Mouse (Mus musculus): ENCODE results near the gene Pms2. TPM values are rescaled to one million over a fixed set of nuclear protein-coding genes. Genes with fewer than 3 reads are reported as not detected.

The Pms2 gene
- 21.1 and 21.5 TPM in 2 replicates for polyA plus RNA-seq (2015; fragmentation: Nextera tagmentation; extraction: Ambion mirVana)

DNA sequence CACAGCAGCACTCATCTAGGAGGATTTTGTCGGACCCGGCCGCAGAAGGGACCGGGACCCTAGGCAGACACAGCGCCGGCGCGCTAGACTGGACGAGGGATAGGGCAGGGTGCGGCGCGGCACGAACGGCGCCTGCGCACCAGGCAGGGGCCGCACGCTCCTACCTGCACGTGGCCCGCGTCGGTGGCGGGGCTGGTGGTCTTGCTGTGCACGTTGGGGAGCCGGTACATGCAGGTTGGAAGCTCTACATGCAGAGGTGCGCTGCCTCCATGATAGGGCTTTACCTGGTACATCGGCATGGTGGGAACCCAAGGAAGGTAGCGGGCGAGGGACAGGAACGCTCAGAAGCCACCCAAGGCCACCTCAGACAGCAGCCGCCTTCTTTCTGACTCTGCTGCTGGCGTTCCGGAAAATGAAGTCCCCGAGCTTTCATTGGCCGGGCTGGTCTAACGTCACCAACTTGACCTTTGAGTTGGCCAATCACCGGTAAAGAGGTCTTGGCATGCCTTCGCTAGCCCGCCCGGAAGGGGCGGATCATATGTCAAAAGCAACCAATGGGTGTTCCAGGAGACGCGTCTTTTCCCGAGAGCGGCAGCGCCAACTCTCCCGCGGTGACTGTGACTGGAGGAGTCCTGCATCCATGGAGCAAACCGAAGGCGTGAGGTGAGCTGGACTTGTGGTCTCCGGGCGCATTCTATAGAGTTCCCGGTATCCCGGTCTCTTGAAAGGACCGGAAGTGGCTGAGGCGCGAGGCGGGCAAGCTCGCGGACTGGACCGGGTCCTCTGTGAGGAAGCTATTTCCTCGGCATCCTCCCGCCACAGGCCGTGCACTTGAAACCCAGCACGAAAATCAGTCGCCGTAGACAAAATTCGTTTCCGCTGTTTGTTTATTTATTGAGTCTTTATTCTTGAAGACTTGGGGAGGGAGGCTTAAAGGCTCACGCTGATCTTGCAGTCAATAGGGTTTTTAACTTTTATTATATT, at the start of gene Pms2, which contains the start of gene Aimp2:
Gene Pms2 (plus strand): TSS at position 548 of the 984 bp plus-strand sequence.
Gene Aimp2 (minus strand): TSS at position 431 of the 984 bp plus-strand sequence.
- Histone ChIP-seq H3K9me3 (no peaks in the 10 kb centered on the region), H3K36me3 (peaks cover 5% of the 10 kb centered on the region), H3K27me3 (replicated peaks) (no peaks in the 10 kb centered on the region), H3K4me2 (replicated peaks) (peak within 1 kb of the TSS; percentile 66), H3K4me1 (replicated peaks) (peaks cover 15% of the 10 kb centered on the region), H3K4me3 (replicated peaks) (peak within 1 kb of the TSS; percentile 67), H3K27ac (peak within 1 kb of the TSS; percentile 92), H3K9ac (peak within 1 kb of the TSS; percentile 54)
- under 1% methylated on average over 70 of the region's 70 CpGs for WGBS
- ATAC-seq: peak; percentile 99

DNA sequence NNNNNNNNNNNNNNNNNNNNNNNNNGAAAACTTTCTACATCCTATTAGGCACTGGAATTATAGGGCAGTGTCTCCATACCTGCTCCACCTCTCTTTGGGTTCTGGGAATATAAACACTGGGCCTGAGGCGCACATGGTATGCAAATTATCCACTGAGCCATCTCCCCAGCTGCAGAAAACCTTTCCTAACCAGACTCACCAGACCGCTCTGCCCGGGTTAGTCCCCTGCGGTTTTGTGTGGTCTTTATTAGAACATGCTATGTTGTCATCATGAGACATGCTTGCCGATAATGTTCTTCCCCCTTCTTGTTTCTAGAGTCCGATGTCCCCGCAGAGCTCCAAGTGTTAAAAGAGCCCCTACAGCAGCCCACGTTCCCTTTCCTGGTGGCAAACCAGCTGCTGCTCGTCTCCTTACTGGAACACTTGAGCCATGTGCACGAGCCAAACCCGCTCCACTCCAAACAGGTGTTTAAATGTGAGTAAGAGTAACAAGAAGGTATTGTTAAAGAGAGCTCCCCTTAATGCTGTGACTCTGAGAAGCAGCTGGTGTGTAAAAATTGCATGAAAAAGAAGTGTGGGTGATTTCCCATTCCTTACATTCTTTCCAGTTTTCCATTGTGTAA, 38.1 kb upstream of the Pms2 start:
- Histone ChIP-seq H3K27ac (no peak overlapping the region), H3K36me3 (peaks cover 8% of the 10 kb centered on the region), H3K9me3 (no peaks in the 10 kb centered on the region), H3K27me3 (replicated peaks) (no peaks in the 10 kb centered on the region), H3K4me2 (replicated peaks) (no peak overlapping the region), H3K4me3 (replicated peaks) (no peak overlapping the region), H3K4me1 (replicated peaks) (no peaks in the 10 kb centered on the region), H3K9ac (no peak overlapping the region)
- 87% methylated on average over 11 of the region's 11 CpGs for WGBS
- ATAC-seq: no peak

DNA sequence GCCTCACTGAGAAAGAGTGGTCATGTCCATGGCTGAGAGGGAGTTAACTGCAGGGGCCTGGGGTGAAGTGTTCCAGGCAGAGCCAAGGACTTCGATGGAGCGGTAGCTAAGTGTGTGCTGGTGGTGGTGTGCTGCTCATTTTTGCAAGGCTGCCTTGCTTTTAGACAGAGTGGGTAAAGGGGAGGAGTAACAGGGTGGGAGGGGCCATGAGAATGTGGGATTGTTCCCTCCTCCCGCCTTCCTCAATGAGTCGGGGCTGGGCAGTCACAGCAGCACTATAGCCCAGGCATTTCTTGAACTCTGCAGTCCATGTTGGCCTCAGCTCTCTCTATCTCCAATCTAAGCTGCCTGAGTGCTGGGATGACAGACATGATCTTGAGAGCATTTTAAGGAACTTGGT, 35.2 kb upstream of the Pms2 start:
- Histone ChIP-seq H3K4me2 (replicated peaks) (no peak overlapping the region), H3K4me3 (replicated peaks) (no peak overlapping the region), H3K27me3 (replicated peaks) (no peaks in the 10 kb centered on the region), H3K36me3 (peaks cover 14% of the 10 kb centered on the region), H3K4me1 (replicated peaks) (no peaks in the 10 kb centered on the region), H3K27ac (no peak overlapping the region), H3K9ac (no peak overlapping the region), H3K9me3 (no peaks in the 10 kb centered on the region)
- 72% methylated on average over 4 of the region's 4 CpGs for WGBS
- peak; percentile 17; the same call in 1 of the 2 replicates for ATAC-seq

DNA sequence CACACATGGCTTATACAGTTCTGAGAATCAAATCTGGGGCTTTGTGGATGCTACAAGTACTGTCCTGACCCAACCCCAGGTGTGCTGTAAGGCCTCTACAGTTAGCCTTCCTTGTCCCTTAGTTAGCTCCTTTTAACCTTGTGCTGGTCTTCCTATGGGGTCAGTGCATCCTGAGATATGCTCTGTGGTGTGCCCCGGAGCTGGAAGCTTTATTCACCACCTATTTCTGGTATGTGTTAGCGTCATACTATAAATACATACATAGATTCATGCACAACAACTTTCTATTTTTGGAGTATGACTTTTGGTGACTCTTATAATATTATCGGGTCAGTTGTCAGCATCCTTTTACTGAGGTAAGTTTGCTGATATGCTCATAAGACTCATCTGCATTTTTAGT, 24.5 kb upstream of the Pms2 start:
- no peak for ATAC-seq
- no peaks in the 10 kb centered on the region for H3K27me3 ChIP-seq (replicated peaks)
- 93% methylated on average over 3 of the region's 3 CpGs for WGBS
- H3K36me3 ChIP-seq: peaks cover 35% of the 10 kb centered on the region
- H3K4me2 ChIP-seq (replicated peaks): no peak overlapping the region
- no peaks in the 10 kb centered on the region for H3K4me1 ChIP-seq (replicated peaks)
- H3K9me3 ChIP-seq: no peaks in the 10 kb centered on the region
- H3K27ac ChIP-seq: no peak overlapping the region
- H3K4me3 ChIP-seq (replicated peaks): no peak overlapping the region
- H3K9ac ChIP-seq: no peak overlapping the region

DNA sequence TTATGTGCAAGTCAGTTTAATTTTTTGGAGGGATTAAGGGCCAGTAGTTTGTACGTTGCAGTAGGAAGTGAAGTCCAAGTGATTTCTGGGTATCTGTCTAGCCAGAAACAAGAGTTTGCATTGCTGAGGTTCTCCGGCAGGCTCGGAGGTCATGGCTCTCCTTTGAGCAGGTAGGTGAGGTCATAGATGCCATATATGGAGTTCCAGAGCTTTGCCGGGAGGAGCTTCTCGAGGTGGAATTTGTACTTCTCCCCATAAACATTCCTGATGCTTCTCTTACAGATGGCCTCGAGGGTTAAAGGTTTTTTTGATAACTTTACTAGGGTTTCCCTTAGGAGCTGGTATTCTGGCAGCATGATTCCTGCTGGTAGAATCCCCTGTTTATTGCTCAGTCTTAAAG, 19.0 kb upstream of the Pms2 start:
- Histone ChIP-seq H3K9ac (no peak overlapping the region), H3K4me2 (replicated peaks) (peak overlapping the region; percentile 5; the same call in 1 of the 2 replicates), H3K4me1 (replicated peaks) (peaks cover 4% of the 10 kb centered on the region), H3K9me3 (no peaks in the 10 kb centered on the region), H3K36me3 (peaks cover 15% of the 10 kb centered on the region), H3K27me3 (replicated peaks) (no peaks in the 10 kb centered on the region), H3K27ac (peak overlapping the region; percentile 48; the same call in 1 of the 2 replicates), H3K4me3 (replicated peaks) (no peak overlapping the region)
- peak; percentile 92 for ATAC-seq
- 41% methylated on average over 6 of the region's 6 CpGs for WGBS

DNA sequence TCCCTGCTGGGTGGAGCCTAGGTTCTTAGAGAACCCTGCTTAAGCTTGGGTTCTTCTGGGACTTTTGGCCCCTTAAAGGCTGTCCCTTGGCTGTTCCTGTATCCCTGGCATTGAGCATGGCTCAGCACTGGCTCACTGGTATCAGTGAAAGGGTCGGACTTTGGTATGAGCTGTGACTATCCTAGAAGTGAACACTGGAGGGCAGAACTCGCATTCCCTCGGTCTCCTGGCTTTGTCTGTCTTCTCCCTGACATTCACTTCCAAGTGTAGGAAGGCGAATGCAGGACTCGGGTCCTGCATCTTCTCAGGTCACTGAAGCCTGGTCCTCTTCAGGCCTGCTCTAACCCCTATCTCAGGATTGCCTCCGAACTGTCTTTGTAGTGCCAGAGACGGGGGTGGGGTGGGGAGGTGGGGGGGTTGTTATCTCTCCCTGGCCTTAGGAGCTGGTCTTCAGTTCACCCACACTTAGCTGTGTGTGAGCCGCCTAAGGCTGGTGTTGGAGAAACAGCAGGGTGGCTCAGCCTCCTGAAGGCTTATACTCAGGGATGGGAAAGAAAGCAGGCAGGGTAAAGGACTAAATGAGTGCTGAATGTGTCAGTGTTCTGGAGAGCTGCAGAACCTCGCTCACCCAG, 17.4 kb upstream of the Pms2 start:
- Histone ChIP-seq H3K4me3 (replicated peaks) (no peak overlapping the region), H3K4me1 (replicated peaks) (peaks cover 4% of the 10 kb centered on the region), H3K9me3 (no peaks in the 10 kb centered on the region), H3K27ac (no peak overlapping the region), H3K36me3 (peaks cover 12% of the 10 kb centered on the region; the same call in 1 of the 2 replicates), H3K9ac (no peak overlapping the region), H3K27me3 (replicated peaks) (no peaks in the 10 kb centered on the region), H3K4me2 (replicated peaks) (no peak overlapping the region)
- WGBS: 73% methylated on average over 9 of the region's 9 CpGs
- peak; percentile 46; the same call in 1 of the 2 replicates for ATAC-seq

DNA sequence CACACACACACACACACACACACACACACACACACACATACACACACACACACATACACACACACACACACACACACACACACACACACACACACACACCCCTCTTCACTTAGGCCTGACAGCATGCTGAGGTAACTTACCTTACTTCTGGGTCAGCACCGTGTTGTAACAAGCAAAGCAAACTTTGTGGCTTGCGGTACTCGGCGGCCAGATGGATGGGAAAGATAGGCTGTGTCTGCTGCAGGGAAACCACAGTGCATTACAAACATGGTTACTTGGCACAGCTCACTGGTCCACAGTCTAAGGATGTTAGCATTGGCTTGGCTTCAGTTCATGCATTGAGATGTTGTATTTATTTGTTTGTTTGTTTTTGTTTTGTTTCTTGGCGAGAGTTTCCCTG, 16.4 kb upstream of the Pms2 start:
- no peak overlapping the region for H3K4me3 ChIP-seq (replicated peaks)
- no peak overlapping the region for H3K9ac ChIP-seq
- 68% methylated on average over 5 of the region's 5 CpGs for WGBS
- H3K4me1 ChIP-seq (replicated peaks): peaks cover 4% of the 10 kb centered on the region
- no peak for ATAC-seq
- H3K27me3 ChIP-seq (replicated peaks): no peaks in the 10 kb centered on the region
- H3K4me2 ChIP-seq (replicated peaks): no peak overlapping the region
- H3K27ac ChIP-seq: no peak overlapping the region
- peaks cover 15% of the 10 kb centered on the region; the same call in 1 of the 2 replicates for H3K36me3 ChIP-seq
- no peaks in the 10 kb centered on the region for H3K9me3 ChIP-seq

DNA sequence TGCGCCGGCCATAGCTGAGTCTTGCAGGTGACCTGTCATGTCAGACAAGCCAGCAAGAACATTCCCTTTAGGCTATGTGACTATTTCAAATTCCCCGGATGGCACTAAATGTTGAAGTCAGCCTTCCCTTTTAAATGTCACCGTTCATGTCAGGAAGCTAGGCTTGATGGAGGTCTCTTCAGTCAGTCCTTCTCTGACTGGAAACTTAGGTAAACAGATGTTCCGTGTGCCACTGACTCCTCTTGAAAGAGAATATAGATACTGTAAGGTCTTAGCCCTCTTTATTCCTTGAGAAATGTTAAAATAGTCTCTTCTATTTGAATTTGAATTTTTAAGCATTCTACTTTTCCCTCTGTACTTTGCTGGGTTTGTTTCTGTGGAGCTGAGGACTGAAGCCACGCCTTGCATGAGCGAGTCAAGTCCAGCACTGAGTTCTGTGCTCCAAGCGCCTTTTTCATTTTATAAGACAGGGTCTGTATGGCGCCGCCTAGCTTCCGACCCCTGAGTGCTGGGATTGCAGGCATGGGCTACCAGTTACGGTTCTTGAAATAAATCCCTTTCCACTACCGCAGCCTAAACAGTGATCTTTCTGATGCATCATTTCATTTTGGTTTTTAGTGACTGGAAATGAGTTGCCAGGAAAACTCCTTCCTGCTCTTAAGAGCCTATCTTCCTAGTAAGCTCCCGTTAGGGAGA, 12.0 kb upstream of the Pms2 start, which contains the start of gene Ankrd61:
Gene Ankrd61 (minus strand): TSS at position 51 of the 696 bp plus-strand sequence.
- H3K27me3 ChIP-seq (replicated peaks): no peaks in the 10 kb centered on the region
- no peak within 1 kb of the TSS for H3K4me3 ChIP-seq (replicated peaks)
- H3K27ac ChIP-seq: no peak within 1 kb of the TSS
- no peak within 1 kb of the TSS for H3K9ac ChIP-seq
- WGBS: 85% methylated on average over 14 of the region's 14 CpGs
- ATAC-seq: no peak
- no peaks in the 10 kb centered on the region for H3K4me1 ChIP-seq (replicated peaks)
- H3K4me2 ChIP-seq (replicated peaks): no peak within 1 kb of the TSS
- peaks cover 24% of the 10 kb centered on the region for H3K36me3 ChIP-seq
- no peaks in the 10 kb centered on the region for H3K9me3 ChIP-seq

DNA sequence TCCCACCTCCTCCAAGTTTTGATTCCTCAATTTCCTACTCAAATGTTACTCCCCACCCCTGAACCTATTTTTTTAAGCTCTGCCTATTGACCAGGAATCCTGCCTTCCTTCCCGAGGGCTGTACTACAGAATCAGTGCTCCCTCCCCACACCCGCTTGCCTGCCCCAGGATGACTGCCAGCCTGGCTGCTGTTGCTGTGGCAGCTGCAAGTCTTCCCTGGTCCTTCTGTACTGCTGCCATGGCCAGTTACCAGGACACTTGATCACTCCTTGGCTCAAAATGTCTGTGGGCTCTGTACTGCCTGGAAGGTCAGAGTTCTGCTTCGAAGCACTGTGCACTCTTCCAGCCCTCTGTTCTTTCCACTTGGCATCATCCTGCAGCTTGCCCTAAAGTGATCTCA, 7.7 kb upstream of the Pms2 start:
- H3K36me3 ChIP-seq: peaks cover 41% of the 10 kb centered on the region
- 87% methylated on average over 3 of the region's 3 CpGs for WGBS

DNA sequence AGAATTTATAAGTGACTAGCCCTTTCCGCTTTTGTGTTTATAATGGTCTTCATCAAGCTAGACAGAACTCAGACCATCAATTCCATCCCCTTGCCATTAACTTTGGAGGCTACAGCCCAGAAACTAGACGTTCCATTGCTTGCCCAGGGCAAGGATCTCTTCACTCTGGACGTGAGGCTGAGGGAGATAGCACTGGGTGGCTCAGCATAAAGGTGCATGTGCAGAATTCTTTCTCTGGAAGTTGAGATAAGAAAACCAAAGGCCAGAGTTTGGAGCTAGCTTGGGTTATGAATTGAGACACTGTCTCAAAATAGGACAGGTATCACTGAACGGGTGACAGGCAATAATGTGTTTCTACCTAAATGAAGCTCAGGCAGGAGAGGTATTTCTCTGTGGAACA, 6.0 kb upstream of the Pms2 start:
- H3K27ac ChIP-seq: no peak overlapping the region
- ATAC-seq: no peak
- H3K4me3 ChIP-seq (replicated peaks): no peak overlapping the region
- WGBS: 80% methylated on average over 4 of the region's 4 CpGs
- H3K9ac ChIP-seq: no peak overlapping the region
- H3K27me3 ChIP-seq (replicated peaks): no peaks in the 10 kb centered on the region
- peaks cover 10% of the 10 kb centered on the region for H3K4me1 ChIP-seq (replicated peaks)
- H3K4me2 ChIP-seq (replicated peaks): no peak overlapping the region
- peaks cover 36% of the 10 kb centered on the region for H3K36me3 ChIP-seq
- H3K9me3 ChIP-seq: no peaks in the 10 kb centered on the region

More for the DNA sequence above, 7.7 kb upstream of the Pms2 start:
- H3K9me3 ChIP-seq: no peaks in the 10 kb centered on the region
- no peak overlapping the region for H3K9ac ChIP-seq
- H3K4me3 ChIP-seq (replicated peaks): no peak overlapping the region
- H3K4me1 ChIP-seq (replicated peaks): no peaks in the 10 kb centered on the region
- no peak for ATAC-seq
- no peak overlapping the region for H3K27ac ChIP-seq
- H3K27me3 ChIP-seq (replicated peaks): no peaks in the 10 kb centered on the region
- no peak overlapping the region for H3K4me2 ChIP-seq (replicated peaks)

DNA sequence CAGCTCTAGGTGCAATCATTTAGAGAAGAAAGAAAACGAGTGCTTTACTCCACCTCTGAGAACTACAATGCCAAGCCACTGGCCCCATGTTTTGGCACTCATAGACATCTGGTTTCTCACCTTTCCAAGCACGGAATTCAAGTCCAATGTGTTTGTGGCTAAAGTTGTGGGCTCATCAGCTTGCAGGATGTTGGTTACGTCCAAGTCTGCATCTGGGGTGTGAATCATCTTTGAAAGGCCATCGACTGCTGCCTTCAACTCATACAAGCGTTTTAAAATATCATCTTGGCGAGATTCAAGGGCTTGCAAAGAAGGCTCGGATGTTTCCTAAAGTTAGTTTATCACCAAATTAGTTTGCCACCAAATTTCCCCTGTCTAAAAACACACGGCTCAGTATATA, 3.3 kb upstream of the Pms2 start:
- H3K9me3 ChIP-seq: no peaks in the 10 kb centered on the region
- H3K4me1 ChIP-seq (replicated peaks): peaks cover 15% of the 10 kb centered on the region
- no peak overlapping the region for H3K4me2 ChIP-seq (replicated peaks)
- H3K27me3 ChIP-seq (replicated peaks): no peaks in the 10 kb centered on the region
- H3K4me3 ChIP-seq (replicated peaks): no peak overlapping the region
- no peak overlapping the region for H3K27ac ChIP-seq
- 88% methylated on average over 8 of the region's 8 CpGs for WGBS
- H3K36me3 ChIP-seq: peaks cover 31% of the 10 kb centered on the region
- ATAC-seq: no peak
- no peak overlapping the region for H3K9ac ChIP-seq

All from intestine, embryonic 15.5 days (tissue).